Mouse (Mus musculus) heart, postnatal 25 days (tissue): ENCODE data around the gene Gimap1. TPM values are rescaled to one million over a fixed set of nuclear protein-coding genes. Genes with fewer than 3 reads are reported as not detected.
A peak's percentile ranks its signal among the peaks of the same experiment; 100 is the strongest.

Experiments
- DNase-seq: peaks from one replicate; pipeline ENCODE4 v3.0.0; 2022; ENCODE audit warnings: low spot score
- intact Hi-C: fragments of 180-260 bp; cut with DNase I; formaldehyde crosslinking; loops from one replicate; pipeline ENCODE4 v1.15.1; 2025
- total RNA-seq, 2 experiments: library from RNA; stranded (reverse); gene quantifications; 2 replicates each; pipeline ENCODE4 v1.2.3; 2021

The Gimap1 gene
- total RNA-seq, 2 experiments from 2014 or later = 8.5 to 9.8 TPM

GRCm38 (mm10) chr6:48737053-48737452, 1.8 kb upstream of the Gimap1 start:
- intact Hi-C loops = no loop called here

GRCm38 (mm10) chr6:48737688-48738087, 1.2 kb upstream of the Gimap1 start:
- no peak for DNase-seq

More at GRCm38 (mm10) chr6:48737053-48737452, 1.8 kb upstream of the Gimap1 start:
- DNase-seq = no peak

GRCm38 (mm10) chr6:48739780-48740055, 864 bp downstream of the Gimap1 start:
- intact Hi-C loops = loop anchor here (5.0 kb wide), 1 partner anchor 37 kb away; no protein-coding TSS in a partner anchor
- no peak for DNase-seq

More at GRCm38 (mm10) chr6:48737688-48738087, 1.2 kb upstream of the Gimap1 start:
- intact Hi-C loops = no loop called here

GRCm38 (mm10) chr6:48740501-48741169, 1.8 kb downstream of the Gimap1 start:
- no peak for DNase-seq
- intact Hi-C loops = loop anchor here (5.0 kb wide), 1 partner anchor 38 kb away; no protein-coding TSS in a partner anchor

GRCm38 (mm10) chr6:48741273-48741672, 2.4 kb downstream of the Gimap1 start:
- intact Hi-C loops = loop anchor here (5.0 kb wide), 1 partner anchor 39 kb away; no protein-coding TSS in a partner anchor
- no peak for DNase-seq

GRCm38 (mm10) chr6:48741711-48742206, 2.9 kb downstream of the Gimap1 start:
- intact Hi-C loops = loop anchor here (5.0 kb wide), 1 partner anchor 39 kb away; no protein-coding TSS in a partner anchor
- no peak for DNase-seq

- DNase-seq = no peak
- intact Hi-C loops = loop anchor here (5.0 kb wide), 1 partner anchor 40 kb away; no protein-coding TSS in a partner anchor
Measured at GRCm38 (mm10) chr6:48742422-48743351, 3.8 kb downstream of the Gimap1 start.

- no peak for DNase-seq
- intact Hi-C loops = loop anchor here (2.0 kb wide), 1 partner anchor 35 kb away; no protein-coding TSS in a partner anchor
Measured at GRCm38 (mm10) chr6:48745490-48745889, 6.6 kb downstream of the Gimap1 start.

GRCm38 (mm10) chr6:48745959-48746889, 7.4 kb downstream of the Gimap1 start, which contains the start of gene Gimap5:
Gimap5 (plus strand) TSS chr6:48746197.
- intact Hi-C loops = loop anchor here (2.0 kb wide), 3 partner anchors 35 to 99 kb away; partner anchors contain the start of genes Gimap4 and Gimap8
- DNase-seq = peak; percentile 43

- DNase-seq = no peak
- intact Hi-C loops = loop anchor here (2.0 kb wide), 2 partner anchors 63 to 101 kb away; partner anchors contain the start of genes Gimap4 and Gimap8
Measured at GRCm38 (mm10) chr6:48747091-48747966, 8.5 kb downstream of the Gimap1 start.

- intact Hi-C loops = no loop called here
Measured at GRCm38 (mm10) chr6:48763567-48764270, 24.9 kb downstream of the Gimap1 start.

GRCm38 (mm10) chr6:48764496-48764895, 25.6 kb downstream of the Gimap1 start:
- intact Hi-C loops = no loop called here
- DNase-seq = no peak

More at GRCm38 (mm10) chr6:48763567-48764270, 24.9 kb downstream of the Gimap1 start:
- DNase-seq = no peak

GRCm38 (mm10) chr6:48768178-48768869, 29.5 kb downstream of the Gimap1 start:
- intact Hi-C loops = no loop called here
- no peak for DNase-seq

GRCm38 (mm10) chr6:48768933-48769332, 30.1 kb downstream of the Gimap1 start:
- DNase-seq = no peak
- intact Hi-C loops = no loop called here

GRCm38 (mm10) chr6:48770696-48771095, 31.8 kb downstream of the Gimap1 start, which contains the start of gene Gimap3:
Gimap3 (minus strand) TSS chr6:48770851.
- intact Hi-C loops = loop anchor here (1.0 to 5.0 kb wide), 4 partner anchors 20 to 593 kb away; partner anchors contain the start of gene Atp6v0e2
- no peak for DNase-seq

- peak; percentile 57 for DNase-seq
- intact Hi-C loops = loop anchor here (1.0 to 5.0 kb wide), 4 partner anchors 127 to 595 kb away; partner anchors contain the start of gene Atp6v0e2
Measured at GRCm38 (mm10) chr6:48772030-48772429, 33.2 kb downstream of the Gimap1 start.

GRCm38 (mm10) chr6:48784406-48784805, 45.6 kb downstream of the Gimap1 start:
- intact Hi-C loops = no loop called here
- no peak for DNase-seq
